Mouse (Mus musculus) ovary, adult 18-20 months (tissue): ENCODE data around the gene Eefsec.

Experiments
- DNase-seq: peaks from one replicate; pipeline ENCODE4 v3.0.0; 2022; ENCODE audit warnings: low spot score, mixed read lengths

The Eefsec gene

DNA sequence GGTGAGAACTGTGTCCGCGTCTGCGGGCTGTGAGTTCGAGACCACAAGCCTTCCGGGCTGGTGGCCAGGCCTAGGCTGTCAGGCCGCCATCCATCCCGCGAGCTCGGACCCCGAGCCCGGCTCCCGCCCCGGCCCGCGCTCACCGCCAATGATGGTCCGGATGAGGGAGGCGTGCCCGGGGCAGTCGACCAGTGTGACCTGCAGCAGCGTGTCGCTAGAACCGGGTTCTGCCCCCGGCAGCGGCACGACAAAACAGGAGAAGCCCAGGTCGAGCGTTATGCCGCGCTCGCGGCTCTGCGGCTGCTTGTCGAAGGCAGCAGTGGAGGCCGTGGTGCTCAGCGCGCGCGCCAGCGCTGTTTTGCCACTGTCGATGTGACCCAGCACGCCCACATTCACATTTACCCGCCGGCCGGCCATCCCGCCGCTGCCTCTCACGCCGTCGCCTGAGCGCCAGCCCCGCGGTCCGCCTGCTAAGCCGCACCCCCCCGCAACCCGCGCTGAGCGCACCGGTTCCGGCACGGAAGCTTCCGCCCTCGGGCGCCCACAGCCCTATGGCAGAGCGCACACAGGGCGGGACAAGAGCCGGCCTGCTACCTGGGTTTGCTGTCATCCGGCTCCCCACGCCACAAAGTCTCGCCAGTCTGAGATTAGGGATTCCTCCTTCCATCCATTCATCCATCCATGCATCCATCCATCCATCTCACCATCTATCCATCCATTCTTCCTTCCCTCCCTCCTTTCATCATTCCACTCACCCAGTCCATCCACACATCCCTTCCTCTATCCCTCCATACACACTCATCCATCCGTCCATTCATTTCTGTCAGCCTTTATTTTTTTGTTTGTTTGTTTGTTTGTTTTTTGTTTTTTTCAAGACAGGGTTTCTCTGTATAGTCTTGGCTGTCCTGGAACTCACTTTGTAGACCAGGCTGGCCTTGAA lies at the start of gene Eefsec:
Gene Eefsec (minus strand): TSS at position 477 of the 940 bp plus-strand sequence.
- DNase-seq, result peak; percentile 66

DNA sequence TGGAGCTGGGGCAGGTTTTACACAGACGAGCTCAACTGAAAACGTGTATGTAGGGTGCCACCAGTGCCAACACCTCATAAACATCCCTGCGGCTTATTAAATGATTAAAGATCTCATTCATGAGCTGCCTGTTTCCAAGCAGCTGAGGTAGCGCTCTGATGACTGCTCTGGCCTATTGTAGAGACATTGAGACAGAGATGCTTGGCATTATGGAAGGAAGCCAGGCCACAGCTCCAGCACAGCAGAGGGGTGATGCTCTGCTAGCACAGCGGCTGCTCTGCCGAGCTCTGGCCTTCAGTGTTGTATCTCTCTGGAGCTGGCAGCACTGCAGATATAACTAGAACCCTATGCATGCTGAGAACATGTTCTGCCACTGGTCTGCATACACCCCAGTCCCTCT lies 47.4 kb upstream of the Eefsec start:
- DNase-seq, result no peak

- DNase-seq, result no peak
Observed at GRCm38 (mm10) chr6:88490629-88491354, 44.5 kb upstream of the Eefsec start.

- DNase-seq, result no peak
Observed at GRCm38 (mm10) chr6:88489834-88490233, 43.5 kb upstream of the Eefsec start.

- DNase-seq, result no peak
Observed at GRCm38 (mm10) chr6:88489026-88489425, 42.7 kb upstream of the Eefsec start.

DNA sequence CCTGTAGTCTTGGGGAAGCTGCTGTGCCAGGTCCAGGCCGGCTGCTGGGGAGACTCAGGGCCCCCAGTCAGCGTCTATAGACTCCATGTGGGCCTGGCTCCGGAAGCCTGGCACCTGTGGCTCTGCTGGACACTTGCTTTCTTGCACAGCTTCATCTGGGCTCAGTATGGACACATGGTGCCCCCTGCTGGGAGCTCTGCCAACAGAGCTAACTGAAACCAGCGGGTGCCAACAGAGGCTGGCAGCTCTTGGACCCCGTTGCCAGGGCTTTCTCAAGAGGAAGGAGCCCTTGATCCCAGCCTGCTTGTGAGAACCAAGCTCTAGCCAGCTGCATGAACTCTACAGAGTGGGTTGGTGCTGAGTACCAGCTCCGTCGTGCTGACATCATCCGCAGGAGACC lies 40.6 kb upstream of the Eefsec start:
- peak; percentile 23 for DNase-seq

DNA sequence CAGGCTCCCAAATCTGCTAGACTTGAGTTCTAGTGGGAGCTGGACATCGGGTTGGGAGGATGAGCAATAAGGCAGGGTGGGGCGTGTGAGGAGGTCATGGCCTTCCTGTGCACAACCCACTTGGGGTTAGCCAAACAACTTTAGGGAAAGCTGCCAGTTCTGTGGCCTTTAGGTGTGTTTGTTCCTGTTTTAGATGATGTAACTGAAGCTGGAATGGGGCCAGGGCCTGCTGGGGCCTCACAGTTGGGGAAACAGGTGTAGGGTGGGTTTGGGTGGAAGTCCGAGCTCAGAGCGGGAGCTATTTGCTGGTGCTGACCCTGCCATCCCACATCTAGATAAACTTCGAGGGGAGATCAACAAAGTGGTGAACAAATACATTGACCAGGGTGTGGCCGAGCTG lies 39.0 kb upstream of the Eefsec start:
- no peak for DNase-seq

- peak; percentile 34 for DNase-seq
Observed at GRCm38 (mm10) chr6:88483913-88484312, 37.6 kb upstream of the Eefsec start.

- peak; percentile 22 for DNase-seq
Observed at GRCm38 (mm10) chr6:88483111-88483510, 36.8 kb upstream of the Eefsec start.

GRCm38 (mm10) chr6:88480421-88480820 lies 34.1 kb upstream of the Eefsec start:
- DNase-seq, result no peak

- no peak for DNase-seq
Observed at GRCm38 (mm10) chr6:88469878-88470277, 23.5 kb upstream of the Eefsec start.

- peak; percentile 87 for DNase-seq
Observed at GRCm38 (mm10) chr6:88465181-88465920, 19.0 kb upstream of the Eefsec start, which contains the start of gene Ruvbl1. Gene Ruvbl1 (plus strand): TSS chr6:88465409.

DNA sequence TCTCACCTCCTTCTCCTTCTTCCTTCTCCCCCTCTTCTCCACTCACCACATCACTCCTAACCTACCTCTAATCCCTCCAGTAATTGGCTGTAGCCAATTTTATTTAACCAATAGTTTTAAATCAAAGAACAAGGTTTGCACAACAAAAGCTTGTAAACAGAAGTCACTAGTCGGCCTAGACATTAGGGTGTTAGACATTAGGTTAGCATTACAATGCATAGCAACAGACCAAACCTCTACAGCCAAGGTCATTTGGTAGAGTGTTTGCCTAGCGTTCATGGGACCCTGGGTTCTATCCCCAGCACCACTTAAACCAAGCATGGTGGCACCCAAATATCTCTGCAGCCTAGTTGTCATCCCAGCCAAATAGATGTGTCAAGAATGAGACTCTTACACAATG lies 8.2 kb upstream of the Eefsec start:
- no peak for DNase-seq

DNA sequence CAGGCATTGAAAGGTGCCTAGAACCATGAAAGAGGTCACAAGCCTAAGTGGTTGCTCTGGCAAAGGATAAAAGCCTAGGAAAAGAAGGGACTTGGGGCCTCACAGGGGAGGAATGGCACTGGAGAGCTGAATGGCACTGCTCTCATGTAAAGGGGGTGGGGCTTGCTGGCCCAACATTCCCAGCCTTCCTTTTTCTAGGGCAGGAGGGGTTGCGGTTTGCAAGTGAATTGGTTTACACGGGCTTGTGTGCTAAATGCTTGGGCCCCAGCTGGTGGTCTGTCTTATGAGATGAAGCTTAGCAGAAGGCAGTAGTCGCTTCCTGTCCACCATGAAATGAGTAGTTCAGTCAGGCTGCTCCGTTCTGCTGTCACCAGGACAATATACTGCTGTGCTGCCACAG lies 1.1 kb upstream of the Eefsec start:
- no peak for DNase-seq

DNA sequence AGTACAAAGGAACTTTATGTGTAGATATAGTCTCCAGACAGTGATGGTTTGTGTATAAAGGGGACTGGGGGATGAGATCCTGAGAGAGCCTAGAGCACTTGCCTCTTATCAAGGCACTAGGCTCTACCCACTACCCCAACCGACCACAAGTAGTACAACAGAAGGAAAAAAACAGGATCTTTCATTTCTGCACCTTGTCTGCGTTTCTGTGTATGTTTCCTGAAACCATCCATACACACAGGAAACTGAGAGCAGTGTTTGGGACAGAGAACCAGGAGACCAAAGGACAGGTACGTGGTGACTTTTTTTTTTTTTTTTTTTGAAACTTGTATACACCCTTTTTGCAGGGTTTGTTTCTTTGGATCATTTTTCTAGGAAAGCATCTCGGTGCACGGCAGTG lies 678 bp downstream of the Eefsec start:
- DNase-seq, result no peak

DNA sequence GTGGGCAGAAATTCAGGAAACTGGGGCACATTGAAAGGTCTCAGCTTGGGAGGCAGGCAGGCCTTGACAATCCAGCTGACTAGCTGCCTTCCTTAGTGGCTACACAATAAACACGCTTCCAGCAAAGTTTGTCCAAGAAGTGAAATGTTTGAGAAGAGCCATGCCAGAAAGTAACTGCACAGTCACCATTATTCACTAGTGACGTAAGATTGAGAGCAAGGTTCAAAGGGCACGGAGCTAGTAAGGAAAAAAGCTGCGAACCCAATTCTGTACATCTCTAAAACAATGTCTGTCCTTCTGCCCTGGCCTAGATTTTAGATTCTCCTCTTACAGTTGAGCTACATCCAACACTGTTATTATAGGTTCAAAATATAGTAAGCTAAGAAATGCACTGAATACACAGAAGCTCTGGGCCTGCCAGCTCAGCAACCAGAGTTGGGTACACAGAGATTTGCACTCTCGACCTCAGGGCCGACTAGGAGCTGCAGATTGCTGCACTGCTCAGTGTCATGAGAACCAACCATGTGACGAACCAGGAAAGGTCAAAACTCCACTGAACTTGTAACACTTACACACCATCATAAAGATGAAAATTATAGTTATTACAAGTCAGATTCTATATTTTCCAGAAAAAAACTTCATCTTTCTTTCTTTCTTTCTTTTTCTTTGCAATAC lies 2.1 kb downstream of the Eefsec start:
- no peak for DNase-seq

GRCm38 (mm10) chr6:88443446-88443845 lies 2.9 kb downstream of the Eefsec start:
- DNase-seq, result no peak

GRCm38 (mm10) chr6:88442551-88442950 lies 3.8 kb downstream of the Eefsec start:
- DNase-seq, result no peak

- DNase-seq, result no peak
Observed at GRCm38 (mm10) chr6:88439056-88439455, 7.3 kb downstream of the Eefsec start.

DNA sequence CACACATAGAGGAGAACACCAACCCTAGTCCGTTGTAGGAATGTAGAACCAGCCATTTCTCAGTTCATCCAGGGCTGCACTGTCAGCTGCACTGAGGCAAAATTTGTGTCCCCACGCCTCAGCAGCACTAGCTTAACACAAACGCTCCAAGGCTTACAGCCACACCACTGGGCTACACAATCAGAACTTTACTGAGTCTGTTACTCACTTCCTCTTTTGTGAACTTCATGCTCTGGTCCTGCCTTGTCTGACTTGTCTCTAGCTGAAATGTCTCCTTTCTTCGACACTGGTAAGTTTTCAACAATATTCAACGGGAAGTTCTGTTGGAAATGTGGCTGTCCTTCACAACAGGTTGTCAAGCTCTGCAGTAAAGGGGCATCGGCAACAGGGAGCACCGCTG lies 10.7 kb downstream of the Eefsec start:
- no peak for DNase-seq

GRCm38 (mm10) chr6:88431202-88431601 lies 15.1 kb downstream of the Eefsec start:
- DNase-seq, result peak; percentile 40
